Mouse (Mus musculus) CH12.LX (cell line): ENCODE measurements around the gene Minpp1.

Experiments used
- CHD1 ChIP-seq: IDR thresholded peaks from 2 replicates; pipeline ENCODE4 v1.6.1; 2012; ENCODE audit warnings: low read depth, low read length, improper control_type of control experiment, inconsistent platforms
- CTCF ChIP-seq, 2 experiments: IDR thresholded peaks in 1 of 2; conservative IDR thresholded peaks in 1 of 2; 2 replicates each; pipeline ENCODE4 v1.5.1; 2011 to 2012; ENCODE audit warnings: low read depth in 2 of 2, low read length in 2 of 2, improper control_type of control experiment in 1 of 2, inconsistent platforms in 1 of 2, mild to moderate bottlenecking in 1 of 2, moderate library complexity in 1 of 2
- ELF1 ChIP-seq: IDR thresholded peaks from 2 replicates; pipeline ENCODE4 v1.6.1; 2014; ENCODE audit warnings: low read depth, mild to moderate bottlenecking, inconsistent platforms, low read length, improper control_type of control experiment
- EP300 ChIP-seq: IDR thresholded peaks from 2 replicates; pipeline ENCODE4 v1.6.1; 2011; ENCODE audit warnings: low read length, improper control_type of control experiment
- GABPA ChIP-seq: IDR thresholded peaks from 2 replicates; pipeline ENCODE4 v1.6.1; 2012; ENCODE audit warnings: low read depth, low read length, improper control_type of control experiment, inconsistent platforms; ENCODE audit not compliant: insufficient replicate concordance
- MAFK ChIP-seq: IDR thresholded peaks from 2 replicates; pipeline ENCODE4 v1.6.1; 2011; ENCODE audit warnings: low read length, improper control_type of control experiment; ENCODE audit not compliant: insufficient replicate concordance
- MAX ChIP-seq: IDR thresholded peaks from 2 replicates; pipeline ENCODE4 v1.6.1; 2011; ENCODE audit warnings: low read length, improper control_type of control experiment
- NRF1 ChIP-seq: IDR thresholded peaks from 2 replicates; pipeline ENCODE4 v1.6.1; 2014; ENCODE audit warnings: low read depth, mild to moderate bottlenecking, inconsistent platforms, low read length, improper control_type of control experiment, moderate library complexity
- USF1 ChIP-seq: IDR thresholded peaks from 2 replicates; pipeline ENCODE4 v1.6.1; 2014; ENCODE audit warnings: low read depth, mild to moderate bottlenecking, inconsistent platforms, low read length, improper control_type of control experiment

DNA sequence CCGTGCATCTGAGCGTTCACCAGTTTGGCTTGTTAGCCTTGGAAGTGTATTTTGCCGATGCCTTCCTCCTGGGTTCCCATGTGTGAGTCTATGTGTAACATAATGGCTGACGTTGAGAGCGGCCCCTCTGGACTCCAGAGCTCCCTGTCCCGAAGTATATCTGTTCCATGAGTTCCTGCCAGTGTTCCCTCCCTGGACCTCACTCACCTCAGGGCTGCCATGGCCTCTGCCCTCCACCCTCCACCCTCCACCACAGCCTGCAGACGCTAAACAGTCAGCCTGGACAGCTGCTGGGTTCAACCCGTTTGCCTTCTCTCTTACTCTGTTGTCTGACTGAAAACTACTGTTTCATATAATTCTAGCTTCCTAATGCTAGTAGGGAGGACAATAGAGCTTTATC lies 20.5 kb downstream of the Minpp1 start:
- TF ChIP-seq MAFK (no peak), EP300 (no peak), GABPA (no peak), NRF1 (no peak), ELF1 (no peak), USF1 (no peak), CTCF (conservative IDR thresholded peaks at IDR 0.05 in 1 of 2, IDR thresholded peaks at IDR 0.05 in 1 of 2; ENCODE audit: low read depth in 2 of 2, low read length in 2 of 2) (no peak), MAX (no peak), CHD1 (no peak)
